Mouse (Mus musculus) large intestine, adult 2 months (tissue): ENCODE data around the gene Cd160. TPM values are rescaled to one million over a fixed set of nuclear protein-coding genes. Genes with fewer than 3 reads are reported as not detected.

Source experiments
- DNase-seq: peaks from one replicate; pipeline ENCODE4 v3.0.0-alpha.2; 2012; ENCODE audit warnings: low read depth, low spot score
- WGBS: fragments of 180-500 bp; shearing (Covaris S2); methylation state at CpG from one replicate; pipeline ENCODE4 v1.1.7; 2018; 5-methylcytosine and 5-hydroxymethylcytosine counted together
- polyA plus RNA-seq: library from polyadenylated mRNA; depleted of rRNA; stranded (reverse); fragments of >200 nt; gene quantifications from 2 replicates; pipeline ENCODE4 v1.2.3, GENCODE M21; 2012; rRNA removed

Gene Cd160
- polyA plus RNA-seq, 1 experiment, result 4.2 TPM

DNA sequence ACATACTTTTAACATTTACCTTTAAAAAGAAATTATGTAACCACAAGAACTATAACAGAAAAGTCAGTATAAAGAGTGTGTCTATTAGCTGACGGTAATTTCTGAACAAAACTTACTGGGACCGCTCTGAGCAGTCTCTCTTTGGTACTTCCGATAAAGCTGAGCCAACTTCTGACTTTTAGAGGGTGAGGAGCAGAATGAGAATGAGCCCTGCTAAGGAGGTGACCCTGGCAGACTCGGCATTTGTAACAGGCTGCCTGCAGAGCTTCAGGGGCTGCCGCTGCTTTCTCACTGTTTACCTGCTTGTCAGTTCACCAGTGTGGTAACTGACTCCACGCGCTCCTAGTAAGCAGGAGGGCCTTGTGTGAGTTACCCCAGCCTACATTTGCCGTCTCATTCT lies 46.9 kb downstream of the Cd160 start:
- 83% methylated on average over 8 of the region's 8 CpGs for WGBS

DNA sequence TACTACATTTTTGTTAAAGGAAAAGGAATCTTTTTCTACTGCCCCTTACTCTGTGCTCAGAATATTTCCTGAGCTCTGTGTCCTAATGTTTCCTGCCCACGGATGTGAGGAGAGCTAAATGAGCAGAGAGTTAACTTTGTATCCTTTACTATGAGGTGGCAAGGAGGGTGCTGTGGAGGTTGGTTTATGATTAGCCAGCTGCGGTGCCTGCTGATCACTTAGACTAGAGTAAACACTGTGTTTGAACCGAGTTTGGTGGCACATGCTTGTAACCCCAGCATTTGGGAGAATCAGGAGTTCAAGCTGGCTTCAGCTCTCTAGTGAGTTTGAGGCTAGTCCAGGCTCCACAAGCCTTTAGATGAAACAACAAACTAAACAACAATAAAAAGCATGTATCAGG lies 52.0 kb downstream of the Cd160 start:
- no peak for DNase-seq
- WGBS, result 20% methylated on average over 3 of the region's 3 CpGs

More for the DNA sequence above, 46.9 kb downstream of the Cd160 start:
- no peak for DNase-seq

DNA sequence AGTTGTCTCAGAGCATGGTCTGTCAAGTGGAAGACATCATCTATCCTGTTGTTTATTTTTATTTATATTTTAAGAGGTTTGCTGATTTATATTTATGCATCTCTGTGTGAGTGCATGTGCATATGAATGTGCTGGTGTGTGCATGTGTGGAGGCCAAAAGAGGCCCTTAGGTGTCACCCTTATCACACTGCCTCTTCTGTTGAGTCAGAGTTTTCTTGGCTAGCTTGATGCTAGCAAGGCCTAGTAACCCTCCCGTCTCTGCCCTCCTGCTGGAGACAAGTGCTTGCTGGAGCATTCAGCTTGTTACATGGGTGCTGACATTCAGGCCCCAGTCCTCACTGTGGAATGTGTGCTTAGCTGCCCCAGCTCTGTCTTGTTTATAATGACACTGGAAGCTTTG lies 56.2 kb downstream of the Cd160 start:
- WGBS, result 21% methylated on average over 1 of the region's 1 CpGs
- DNase-seq, result no peak

DNA sequence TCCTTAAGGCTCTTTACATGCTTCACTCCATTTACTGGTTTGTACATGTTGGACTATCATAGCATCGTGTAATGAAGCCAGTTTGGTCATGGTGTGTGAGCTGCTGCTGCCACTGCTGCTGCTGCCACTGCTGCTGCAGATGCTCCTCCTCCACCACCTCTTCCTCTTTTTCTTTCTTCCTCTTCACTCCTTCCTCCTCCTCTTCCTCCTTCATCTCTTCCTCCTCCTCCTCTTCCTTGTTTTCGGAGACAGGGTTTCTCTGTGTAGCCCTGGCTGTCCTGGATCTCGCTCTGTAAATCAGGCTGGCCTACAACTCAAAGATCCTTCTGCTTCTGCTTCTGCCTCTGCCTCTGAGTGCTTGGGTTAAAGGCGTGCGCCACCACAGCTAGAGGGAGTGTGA lies 59.2 kb downstream of the Cd160 start:
- no peak for DNase-seq
- 86% methylated on average over 5 of the region's 5 CpGs for WGBS

DNA sequence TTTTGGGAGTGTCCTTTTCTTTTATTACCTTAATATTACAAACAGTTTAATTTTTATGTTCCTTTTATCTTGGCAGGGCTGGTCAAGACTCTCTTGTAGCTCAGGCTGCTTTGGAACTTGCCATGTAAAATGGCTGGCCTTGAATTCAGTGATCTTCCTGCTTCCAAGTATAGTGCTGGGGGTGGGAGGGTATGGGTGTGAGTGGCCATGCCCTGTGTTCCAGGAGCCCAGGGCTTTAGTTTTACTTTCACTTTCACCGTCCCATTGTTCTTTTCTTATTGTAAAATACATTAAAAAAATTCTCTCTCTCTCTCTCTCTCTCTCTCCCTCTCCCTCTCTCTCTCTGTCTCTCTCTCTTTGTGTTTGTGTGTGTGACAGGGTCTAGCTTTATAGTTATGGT lies 64.6 kb downstream of the Cd160 start:
- no peak for DNase-seq
- WGBS, result 20% methylated on average over 1 of the region's 1 CpGs

DNA sequence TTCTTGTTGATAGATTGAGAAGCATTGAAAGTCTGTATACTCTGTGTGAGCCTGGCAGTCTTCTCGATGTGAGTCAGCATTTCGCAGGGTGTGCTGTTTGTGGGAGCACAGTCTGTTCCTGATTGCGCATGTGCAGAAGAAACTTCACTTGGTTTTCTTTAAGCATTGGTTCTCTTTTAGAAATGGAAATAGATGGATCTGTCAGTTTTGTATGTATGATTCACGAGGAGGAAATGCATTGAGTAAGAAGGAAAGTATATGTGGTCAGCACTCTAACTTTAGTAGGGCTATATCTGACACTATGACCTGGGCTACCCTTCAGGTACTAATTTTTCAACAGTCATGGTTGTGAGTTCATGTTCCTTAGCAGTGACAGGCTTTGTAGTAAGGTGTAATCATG lies 69.5 kb downstream of the Cd160 start:
- DNase-seq, result no peak
- 90% methylated on average over 4 of the region's 4 CpGs for WGBS

DNA sequence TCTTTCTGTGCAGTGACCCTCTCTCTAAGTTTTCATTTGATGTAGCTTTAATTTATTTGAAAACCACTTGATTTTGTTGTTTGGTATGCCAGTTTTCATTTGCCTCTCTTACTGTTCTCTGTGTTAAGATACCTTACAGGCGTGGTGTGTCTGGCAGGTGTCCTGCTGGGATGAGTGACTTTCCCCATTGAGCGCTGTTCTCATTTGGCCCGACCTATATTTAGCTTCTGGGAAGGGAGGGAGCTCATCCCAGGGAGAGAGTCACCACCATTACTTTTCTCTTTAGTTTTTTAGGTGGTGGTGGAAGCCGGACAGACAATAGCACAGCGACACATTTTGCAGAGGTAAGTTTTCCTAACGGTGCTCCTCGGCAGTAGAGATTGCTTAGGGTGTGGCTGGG lies 71.5 kb downstream of the Cd160 start:
- DNase-seq, result no peak
- 67% methylated on average over 7 of the region's 7 CpGs for WGBS

DNA sequence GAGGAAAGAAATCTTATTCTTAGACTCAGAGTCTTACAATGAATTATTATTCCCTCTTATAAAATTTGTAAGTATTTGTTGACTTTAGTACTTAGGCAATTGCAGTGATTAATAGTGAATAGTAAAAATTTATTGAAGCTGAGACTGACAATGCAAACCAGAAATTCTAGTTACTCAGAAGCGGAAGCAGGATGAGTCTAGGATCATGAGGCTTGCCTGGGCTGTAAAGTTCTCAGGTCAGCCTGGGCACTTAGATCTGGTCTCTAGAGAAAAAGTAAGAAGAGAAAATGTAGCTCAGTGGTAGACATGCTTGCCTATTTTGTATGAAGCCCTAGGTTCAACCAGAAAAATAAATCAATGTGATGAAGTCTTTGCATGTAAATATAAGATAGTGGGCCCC lies 73.2 kb downstream of the Cd160 start:
- DNase-seq, result no peak
- 68% methylated on average over 1 of the region's 1 CpGs for WGBS

Other genes with a start within 250 kb of the Cd160 start
- 7.5 and 8.0 TPM in 2 replicates for gene Polr3gl, start 235.2 kb downstream of the Cd160 start, polyA plus RNA-seq
- gene Ankrd34a, start 232.7 kb downstream of the Cd160 start, polyA plus RNA-seq, result 0.30 and 0.45 TPM in 2 replicates
- 6.9 and 7.5 TPM in 2 replicates for gene Lix1l, start 228.2 kb downstream of the Cd160 start, polyA plus RNA-seq
- 12.1 and 18.2 TPM in 2 replicates for gene Rbm8a, start 199.4 kb downstream of the Cd160 start, polyA plus RNA-seq
- 31.4 and 36.6 TPM in 2 replicates for gene Pex11b, start 194.0 kb downstream of the Cd160 start, polyA plus RNA-seq
- gene Gm42957, start 193.9 kb downstream of the Cd160 start, polyA plus RNA-seq, result 0.07 and 0.14 TPM in 2 replicates
- 1.3 and 1.6 TPM in 2 replicates for gene Itga10, start 183.8 kb downstream of the Cd160 start, polyA plus RNA-seq
- gene Ankrd35, start 159.2 kb downstream of the Cd160 start, polyA plus RNA-seq, result 0.43 and 0.66 TPM in 2 replicates
- gene Pias3, start 133.0 kb downstream of the Cd160 start, polyA plus RNA-seq, result 17.5 and 23.4 TPM in 2 replicates
- gene Nudt17, start 120.8 kb downstream of the Cd160 start, polyA plus RNA-seq, result 1.8 and 2.8 TPM in 2 replicates
- 46.2 and 63.9 TPM in 2 replicates for gene Polr3c, start 101.7 kb downstream of the Cd160 start, polyA plus RNA-seq
- gene Rnf115, start 101.7 kb downstream of the Cd160 start, polyA plus RNA-seq, result 21.2 and 30.1 TPM in 2 replicates
- gene Pdzk1, start 67 bp downstream of the Cd160 start, polyA plus RNA-seq, result 42.7 and 83.0 TPM in 2 replicates
- gene Gja5, start 75.3 kb upstream of the Cd160 start, polyA plus RNA-seq, result 1.8 and 2.1 TPM in 2 replicates
- gene Gpr89, start 76.0 kb upstream of the Cd160 start, polyA plus RNA-seq, result 28.0 and 54.4 TPM in 2 replicates
- gene Gja8, start 96.7 kb upstream of the Cd160 start, polyA plus RNA-seq, result not detected in 2 replicates